Mouse (Mus musculus): ENCODE results near the gene Timmdc1.
A peak's percentile ranks its signal among the peaks of the same experiment; 100 is the strongest.

- TF ChIP-seq EP300 (IDR thresholded peaks at IDR 0.05; ENCODE audit: low read depth), result no peak
- TF ChIP-seq CTCF (IDR thresholded peaks at IDR 0.05; ENCODE audit: low read depth), result peak; percentile 48
Observed at GRCm38 (mm10) chr16:38482780-38483562, 39.5 kb downstream of the Timmdc1 start.

Measured in heart, postnatal 0 days (tissue).